Mouse (Mus musculus) hindbrain, embryonic 15.5 days (tissue): ENCODE results near the gene Nbdy. TPM values are rescaled to one million over a fixed set of nuclear protein-coding genes. Genes with fewer than 3 reads are reported as not detected.

Source experiments
- ATAC-seq: fragments of 200-750 bp; cut with Nextera tagmentation; 2 replicates; pipeline ENCODE4 v1.8.0; 2017; ENCODE audit warnings: low read depth, moderate number of reproducible peaks, moderate TSS enrichment; ENCODE audit not compliant: low FRiP score
- H3K27ac ChIP-seq: fragments of 300-500 bp; sonication (generic); replicated peaks from 2 replicates; pipeline ENCODE4 v1.5.1; 2015; ENCODE audit warnings: mild to moderate bottlenecking, inconsistent platforms
- H3K27me3 ChIP-seq: fragments of 300-500 bp; sonication (generic); 2 replicates; pipeline ENCODE4 v1.6.1; 2015; ENCODE audit warnings: control low read depth, inconsistent platforms
- H3K36me3 ChIP-seq: fragments of 300-500 bp; sonication (generic); 2 replicates; pipeline ENCODE4 v1.6.1; 2015; ENCODE audit warnings: control low read depth, inconsistent platforms
- H3K4me1 ChIP-seq: fragments of 300-500 bp; sonication (generic); replicated peaks from 2 replicates; pipeline ENCODE4 v1.6.1; 2015; ENCODE audit warnings: control low read depth, inconsistent platforms
- H3K4me2 ChIP-seq: fragments of 300-500 bp; sonication (generic); 2 replicates; pipeline ENCODE4 v1.6.1; 2015; ENCODE audit warnings: moderate library complexity, mild to moderate bottlenecking, inconsistent platforms
- H3K4me3 ChIP-seq: fragments of 300-500 bp; sonication (generic); 2 replicates; pipeline ENCODE4 v1.5.1; 2015; ENCODE audit warnings: mild to moderate bottlenecking, inconsistent platforms
- H3K9ac ChIP-seq: fragments of 300-500 bp; sonication (generic); 2 replicates; pipeline ENCODE4 v1.6.1; 2015; ENCODE audit warnings: inconsistent platforms
- H3K9me3 ChIP-seq: fragments of 300-500 bp; sonication (generic); 2 replicates; pipeline ENCODE4 v1.6.1; 2016; ENCODE audit warnings: control low read depth, inconsistent platforms
- WGBS: fragments of 180-500 bp; shearing (Covaris S2); methylation state at CpG from one replicate; pipeline ENCODE4 v1.1.7; 2015; 5-methylcytosine and 5-hydroxymethylcytosine counted together
- polyA plus RNA-seq: library from polyadenylated mRNA; unstranded; fragments of >200 nt; fragmentation: Nextera tagmentation; extraction: Ambion mirVana; gene quantifications from 2 replicates; pipeline ENCODE4 v1.2.1, GENCODE M21; 2015

Nbdy gene
- polyA plus RNA-seq: 142 and 147 TPM in 2 replicates

- Histone ChIP-seq H3K27ac (peak within 1 kb of the TSS; percentile 87), H3K4me3 (peak within 1 kb of the TSS; percentile 56), H3K27me3 (no peaks in the 10 kb centered on the region), H3K9ac (peak within 1 kb of the TSS; percentile 53), H3K4me2 (peak within 1 kb of the TSS; percentile 58), H3K36me3 (no peaks in the 10 kb centered on the region), H3K9me3 (no peaks in the 10 kb centered on the region), H3K4me1 (0 out of 2 replicates have a peak, but pooled peaks cover 2% of the 10 kb centered on the region)
- WGBS: 19% methylated on average over 32 of the region's 32 CpGs
- ATAC-seq: peak; percentile 94
Observed at GRCm38 (mm10) chrX:153723110-153723916, at the start of gene Nbdy. TSS of gene Nbdy (plus strand) at chrX:153723590.

- Histone ChIP-seq H3K36me3 (no peaks in the 10 kb centered on the region), H3K27me3 (no peaks in the 10 kb centered on the region), H3K4me2 (peak within 1 kb of the TSS; percentile 45), H3K9ac (no peak within 1 kb of the TSS), H3K4me1 (no peaks in the 10 kb centered on the region), H3K27ac (peak within 1 kb of the TSS; percentile 21; the same call in 1 of the 2 replicates), H3K9me3 (no peaks in the 10 kb centered on the region), H3K4me3 (peak within 1 kb of the TSS; percentile 27)
- no peak for ATAC-seq
- 21% methylated on average over 11 of the region's 11 CpGs for WGBS
Observed at GRCm38 (mm10) chrX:153695782-153696395, 27.5 kb upstream of the Nbdy start, which contains the start of gene Kctd12b. TSS of gene Kctd12b (minus strand) at chrX:153696391.

- Histone ChIP-seq H3K4me3 (no peak overlapping the region), H3K4me2 (no peak overlapping the region), H3K4me1 (no peaks in the 10 kb centered on the region), H3K9me3 (no peaks in the 10 kb centered on the region), H3K9ac (no peak overlapping the region), H3K27ac (no peak overlapping the region), H3K27me3 (no peaks in the 10 kb centered on the region), H3K36me3 (no peaks in the 10 kb centered on the region)
- no peak for ATAC-seq
- 82% methylated on average over 3 of the region's 3 CpGs for WGBS
Observed at GRCm38 (mm10) chrX:153700463-153700862, 22.9 kb upstream of the Nbdy start.

GRCm38 (mm10) chrX:153707735-153708134 lies 15.7 kb upstream of the Nbdy start:
- Histone ChIP-seq H3K4me1 (no peaks in the 10 kb centered on the region), H3K4me3 (no peak overlapping the region), H3K27ac (no peak overlapping the region), H3K9ac (no peak overlapping the region), H3K27me3 (no peaks in the 10 kb centered on the region), H3K9me3 (no peaks in the 10 kb centered on the region), H3K36me3 (no peaks in the 10 kb centered on the region), H3K4me2 (no peak overlapping the region)
- 26% methylated on average over 4 of the region's 4 CpGs for WGBS
- ATAC-seq: peak; percentile 61; the same call in 1 of the 2 replicates

- H3K4me1 ChIP-seq: no peaks in the 10 kb centered on the region
- no peaks in the 10 kb centered on the region for H3K36me3 ChIP-seq
- H3K9me3 ChIP-seq: no peaks in the 10 kb centered on the region
- no peaks in the 10 kb centered on the region for H3K27me3 ChIP-seq
- H3K4me3 ChIP-seq: no peak overlapping the region
- WGBS: 85% methylated on average over 2 of the region's 2 CpGs
- ATAC-seq: no peak
- H3K4me2 ChIP-seq: no peak overlapping the region
- H3K27ac ChIP-seq: no peak overlapping the region
- H3K9ac ChIP-seq: no peak overlapping the region
Observed at GRCm38 (mm10) chrX:153716716-153717115, 6.7 kb upstream of the Nbdy start.

GRCm38 (mm10) chrX:153719602-153720001 lies 3.8 kb upstream of the Nbdy start:
- H3K36me3 ChIP-seq: no peaks in the 10 kb centered on the region
- no peak overlapping the region for H3K27ac ChIP-seq
- H3K27me3 ChIP-seq: no peaks in the 10 kb centered on the region
- no peaks in the 10 kb centered on the region for H3K9me3 ChIP-seq
- no peak overlapping the region for H3K9ac ChIP-seq
- no peaks in the 10 kb centered on the region for H3K4me1 ChIP-seq
- 38% methylated on average over 4 of the region's 4 CpGs for WGBS
- no peak for ATAC-seq
- H3K4me3 ChIP-seq: no peak overlapping the region
- no peak overlapping the region for H3K4me2 ChIP-seq

- Histone ChIP-seq H3K27me3 (no peaks in the 10 kb centered on the region), H3K9me3 (no peaks in the 10 kb centered on the region), H3K9ac (0 out of 2 replicates have a peak overlapping the region, but pooled peaks have one; percentile 10), H3K4me3 (peak overlapping the region; percentile 56), H3K27ac (0 out of 2 replicates have a peak overlapping the region, but pooled peaks have one; percentile 15), H3K4me1 (0 out of 2 replicates have a peak, but pooled peaks cover 2% of the 10 kb centered on the region), H3K4me2 (peak overlapping the region; percentile 58), H3K36me3 (no peaks in the 10 kb centered on the region)
- 40% methylated on average over 3 of the region's 3 CpGs for WGBS
- no peak for ATAC-seq
Observed at GRCm38 (mm10) chrX:153724400-153724799, 1.0 kb downstream of the Nbdy start.

- ATAC-seq: no peak
- Histone ChIP-seq H3K27ac (no peak overlapping the region), H3K4me2 (no peak overlapping the region), H3K9me3 (no peaks in the 10 kb centered on the region), H3K36me3 (peaks cover 4% of the 10 kb centered on the region; the same call in 1 of the 2 replicates), H3K9ac (no peak overlapping the region), H3K27me3 (no peaks in the 10 kb centered on the region), H3K4me3 (no peak overlapping the region), H3K4me1 (no peaks in the 10 kb centered on the region)
- 77% methylated on average over 4 of the region's 4 CpGs for WGBS
Observed at GRCm38 (mm10) chrX:153735697-153736096, 12.3 kb downstream of the Nbdy start.

GRCm38 (mm10) chrX:153742493-153742892 lies 19.1 kb downstream of the Nbdy start:
- Histone ChIP-seq H3K4me2 (no peak overlapping the region), H3K9ac (no peak overlapping the region), H3K36me3 (no peaks in the 10 kb centered on the region), H3K9me3 (no peaks in the 10 kb centered on the region), H3K27me3 (no peaks in the 10 kb centered on the region), H3K4me3 (no peak overlapping the region), H3K27ac (no peak overlapping the region), H3K4me1 (no peaks in the 10 kb centered on the region)
- no peak for ATAC-seq
- 95% methylated on average over 3 of the region's 3 CpGs for WGBS

- no peak for ATAC-seq
- Histone ChIP-seq H3K4me2 (no peak overlapping the region), H3K27ac (no peak overlapping the region), H3K9me3 (no peaks in the 10 kb centered on the region), H3K4me1 (no peaks in the 10 kb centered on the region), H3K27me3 (no peaks in the 10 kb centered on the region), H3K36me3 (no peaks in the 10 kb centered on the region), H3K4me3 (no peak overlapping the region), H3K9ac (no peak overlapping the region)
- 50% methylated on average over 2 of the region's 2 CpGs for WGBS
Observed at GRCm38 (mm10) chrX:153749230-153749629, 25.8 kb downstream of the Nbdy start.
